Mouse (Mus musculus): ENCODE measurements at regions not wholly inside any gene's neighbourhood (a gene's known extent, or its start where the extent isn't known, plus 50 kb on each side); places are given as distances from the start of the nearest gene placed in this dataset.

DNA sequence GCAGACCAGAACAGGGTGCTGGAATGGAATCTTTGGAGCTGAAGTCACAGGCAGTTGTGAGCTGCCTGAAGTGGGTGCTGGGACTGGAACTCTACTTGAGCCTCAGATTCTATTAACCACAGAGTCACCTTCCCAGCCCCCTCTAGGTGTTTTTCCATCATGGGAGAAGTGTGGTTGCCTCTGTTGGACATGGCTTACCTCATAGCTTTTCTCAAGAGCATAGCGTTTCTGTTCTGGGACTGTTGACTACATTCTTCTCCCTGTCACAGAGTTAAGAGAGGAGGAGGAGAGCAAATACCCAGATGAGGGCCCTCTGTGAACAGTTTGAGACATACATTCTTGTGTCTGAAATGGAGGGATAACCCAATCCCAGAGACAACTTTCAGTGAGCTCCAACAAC is 81.5 kb upstream of the Tas2r119 start:
- no peak for DNase-seq

DNA sequence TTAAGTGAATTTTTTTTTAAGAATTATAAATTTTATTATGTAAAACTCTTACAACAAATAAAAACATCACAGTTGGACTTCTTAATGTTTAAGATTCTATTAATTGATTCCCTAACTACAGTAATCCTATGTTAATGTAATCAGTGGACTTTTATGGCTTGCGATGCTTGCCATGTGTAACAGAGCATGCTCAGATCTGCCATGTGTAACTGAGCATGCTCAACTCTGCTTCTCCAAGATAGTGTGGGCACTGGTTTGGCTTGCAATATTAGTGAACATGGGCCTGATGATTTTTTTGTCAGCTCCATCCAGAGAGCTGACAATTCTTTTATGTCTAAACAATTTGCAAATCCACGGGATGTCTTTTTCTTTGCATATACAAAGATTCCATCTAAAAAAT is 66.4 kb upstream of the Tas2r119 start:
- DNase-seq: no peak
